Mouse (Mus musculus) midbrain, embryonic 15.5 days (tissue): Measurements from ENCODE around the gene Cyp3a13. TPM values are rescaled to one million over a fixed set of nuclear protein-coding genes. Genes with fewer than 3 reads are reported as not detected.
"Not testable (repeated sequence)": the region's sequence is repeated elsewhere in the genome, so short reads cannot be mapped to it uniquely, and the experiment has no call there.

Experiments
- ATAC-seq: fragments of 200-750 bp; cut with Nextera tagmentation; replicated peaks from 2 replicates; pipeline ENCODE4 v1.8.0; 2017; ENCODE audit warnings: moderate TSS enrichment
- H3K27ac ChIP-seq: fragments of 300-500 bp; sonication (generic); 2 replicates; pipeline ENCODE4 v1.5.1; 2015; ENCODE audit warnings: mild to moderate bottlenecking, inconsistent platforms
- H3K27me3 ChIP-seq: fragments of 300-500 bp; sonication (generic); replicated peaks from 2 replicates; pipeline ENCODE4 v1.6.1; 2015; ENCODE audit warnings: inconsistent platforms
- H3K36me3 ChIP-seq: fragments of 300-500 bp; sonication (generic); replicated peaks from 2 replicates; pipeline ENCODE4 v1.6.1; 2015; ENCODE audit warnings: inconsistent platforms
- H3K4me1 ChIP-seq: fragments of 300-500 bp; sonication (generic); 2 replicates; pipeline ENCODE4 v1.6.1; 2015; ENCODE audit warnings: inconsistent platforms
- H3K4me2 ChIP-seq: fragments of 300-500 bp; sonication (generic); 2 replicates; pipeline ENCODE4 v1.6.1; 2015; ENCODE audit warnings: inconsistent platforms, mild to moderate bottlenecking, moderate library complexity
- H3K4me3 ChIP-seq: fragments of 300-500 bp; sonication (generic); 2 replicates; pipeline ENCODE4 v1.5.1; 2015; ENCODE audit warnings: mild to moderate bottlenecking, inconsistent platforms
- H3K9ac ChIP-seq: fragments of 300-500 bp; sonication (generic); 2 replicates; pipeline ENCODE4 v1.6.1; 2015; ENCODE audit warnings: mild to moderate bottlenecking, inconsistent platforms
- H3K9me3 ChIP-seq: fragments of 300-500 bp; sonication (generic); 2 replicates; pipeline ENCODE4 v1.6.1; 2016; ENCODE audit warnings: inconsistent platforms
- WGBS: fragments of 180-500 bp; shearing (Covaris S2); methylation state at CpG from one replicate; pipeline ENCODE4 v1.1.7; 2015; ENCODE audit warnings: mixed read lengths; 5-methylcytosine and 5-hydroxymethylcytosine counted together
- polyA plus RNA-seq: library from polyadenylated mRNA; unstranded; fragments of >200 nt; fragmentation: Nextera tagmentation; extraction: Ambion mirVana; gene quantifications from 2 replicates; pipeline ENCODE4 v1.2.1, GENCODE M21; 2015

The Cyp3a13 gene
- polyA plus RNA-seq = not detected in 2 replicates

DNA sequence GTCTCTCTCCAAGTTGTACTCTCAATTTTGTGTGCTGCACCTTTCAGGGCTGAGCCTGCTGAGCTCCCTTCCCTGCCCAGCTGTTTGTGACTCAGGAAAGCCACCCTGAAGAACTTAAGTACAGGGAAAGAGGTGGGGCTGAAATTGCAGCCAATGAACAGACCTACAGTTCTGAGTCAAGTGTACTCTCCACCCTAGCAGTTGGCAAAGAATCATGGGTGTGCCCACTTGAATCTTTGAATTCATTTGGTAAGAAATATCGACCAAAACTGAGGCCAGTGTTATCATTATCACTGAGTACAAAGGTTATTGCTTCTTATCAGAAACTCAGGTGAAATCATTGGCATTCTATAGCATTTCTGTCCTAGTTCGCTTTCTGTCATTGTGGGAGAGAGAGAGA, at the start of gene Cyp3a13:
TSS of gene Cyp3a13 (minus strand) at position 88 of the 400 bp plus-strand sequence.
- H3K4me1 ChIP-seq = no peaks in the 10 kb centered on the region
- H3K9me3 ChIP-seq = no peaks in the 10 kb centered on the region
- H3K4me3 ChIP-seq = no peak within 1 kb of the TSS
- H3K27me3 ChIP-seq = no peaks in the 10 kb centered on the region
- no peak within 1 kb of the TSS for H3K4me2 ChIP-seq
- no peak within 1 kb of the TSS for H3K9ac ChIP-seq
- H3K27ac ChIP-seq = no peak within 1 kb of the TSS
- no peaks in the 10 kb centered on the region for H3K36me3 ChIP-seq
- ATAC-seq = no peak
- WGBS = 56% methylated on average over 2 of the region's 2 CpGs

- Histone ChIP-seq H3K27ac (no peak overlapping the region), H3K9me3 (no peaks in the 10 kb centered on the region), H3K9ac (no peak overlapping the region), H3K4me3 (no peak overlapping the region), H3K4me1 (no peaks in the 10 kb centered on the region), H3K27me3 (no peaks in the 10 kb centered on the region), H3K36me3 (no peaks in the 10 kb centered on the region), H3K4me2 (no peak overlapping the region)
- no peak for ATAC-seq
These were observed 45.1 kb upstream of the Cyp3a13 start for GRCm38 (mm10) chr5:137966492-137966891.

- no peak for ATAC-seq
- Histone ChIP-seq H3K27me3 (no peaks in the 10 kb centered on the region), H3K4me3 (no peak within 1 kb of the TSS), H3K9me3 (no peaks in the 10 kb centered on the region), H3K9ac (no peak within 1 kb of the TSS), H3K4me1 (no peaks in the 10 kb centered on the region), H3K4me2 (no peak within 1 kb of the TSS), H3K27ac (no peak within 1 kb of the TSS), H3K36me3 (no peaks in the 10 kb centered on the region)
- WGBS = 66% methylated on average over 8 of the region's 8 CpGs
These were observed 41.5 kb upstream of the Cyp3a13 start, which contains the start of gene Gjc3 for GRCm38 (mm10) chr5:137962945-137963344. Gjc3 (minus strand) TSS chr5:137963098.

GRCm38 (mm10) chr5:137956404-137956803, 35.0 kb upstream of the Cyp3a13 start:
- H3K36me3 ChIP-seq = no peaks in the 10 kb centered on the region
- no peak for ATAC-seq
- H3K27me3 ChIP-seq = no peaks in the 10 kb centered on the region
- H3K9ac ChIP-seq = no peak overlapping the region
- H3K9me3 ChIP-seq = no peaks in the 10 kb centered on the region
- WGBS = 87% methylated on average over 3 of the region's 3 CpGs
- H3K4me2 ChIP-seq = no peak overlapping the region
- H3K27ac ChIP-seq = no peak overlapping the region
- H3K4me3 ChIP-seq = no peak overlapping the region
- no peaks in the 10 kb centered on the region for H3K4me1 ChIP-seq

DNA sequence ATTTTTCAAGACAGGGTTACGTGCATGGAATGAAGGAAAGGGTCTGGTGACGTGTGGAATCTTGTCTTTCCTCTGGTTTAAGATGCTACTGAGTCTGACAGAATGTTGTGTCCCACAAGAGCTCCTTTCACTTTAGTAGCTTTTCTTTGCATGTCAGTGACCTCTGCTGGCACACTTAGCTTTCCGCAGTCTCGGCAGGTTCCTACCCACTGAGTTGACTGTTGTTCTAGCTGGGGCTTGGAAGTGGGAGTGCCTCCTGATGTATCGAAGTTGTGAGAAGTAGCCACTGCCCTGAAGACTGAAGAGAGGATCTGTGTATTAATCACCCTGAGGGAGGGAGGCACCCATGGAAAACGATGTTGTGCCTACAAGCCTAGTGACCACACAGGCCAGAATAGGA, 29.8 kb upstream of the Cyp3a13 start:
- Histone ChIP-seq H3K27me3 (no peaks in the 10 kb centered on the region), H3K9me3 (no peaks in the 10 kb centered on the region), H3K36me3 (no peaks in the 10 kb centered on the region), H3K9ac (no peak overlapping the region), H3K4me3 (no peak overlapping the region), H3K27ac (no peak overlapping the region), H3K4me1 (no peaks in the 10 kb centered on the region), H3K4me2 (no peak overlapping the region)
- 42% methylated on average over 6 of the region's 6 CpGs for WGBS
- ATAC-seq = no peak

DNA sequence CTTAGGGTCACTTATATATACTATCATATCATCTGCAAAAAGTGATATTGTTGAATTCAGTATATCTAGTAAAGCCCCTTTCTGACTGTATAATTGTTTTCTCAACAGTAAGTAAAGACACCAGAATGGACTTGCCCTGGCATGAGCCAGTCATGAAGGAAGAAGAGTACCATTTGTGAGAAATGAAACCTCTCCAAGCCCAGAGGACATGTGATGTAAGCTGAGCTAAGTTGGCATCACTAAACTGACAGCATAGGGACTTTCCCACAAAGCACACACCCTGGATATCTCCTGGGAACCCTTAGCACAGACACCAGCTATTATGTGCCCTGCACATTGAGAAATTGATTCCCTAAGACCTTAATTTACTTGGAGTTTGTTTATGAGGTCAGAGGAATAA, 25.9 kb upstream of the Cyp3a13 start:
- Histone ChIP-seq H3K4me3 (no peak overlapping the region), H3K36me3 (no peaks in the 10 kb centered on the region), H3K27ac (no peak overlapping the region), H3K27me3 (no peaks in the 10 kb centered on the region), H3K9ac (no peak overlapping the region), H3K9me3 (no peaks in the 10 kb centered on the region), H3K4me2 (no peak overlapping the region), H3K4me1 (no peaks in the 10 kb centered on the region)
- ATAC-seq = no peak

DNA sequence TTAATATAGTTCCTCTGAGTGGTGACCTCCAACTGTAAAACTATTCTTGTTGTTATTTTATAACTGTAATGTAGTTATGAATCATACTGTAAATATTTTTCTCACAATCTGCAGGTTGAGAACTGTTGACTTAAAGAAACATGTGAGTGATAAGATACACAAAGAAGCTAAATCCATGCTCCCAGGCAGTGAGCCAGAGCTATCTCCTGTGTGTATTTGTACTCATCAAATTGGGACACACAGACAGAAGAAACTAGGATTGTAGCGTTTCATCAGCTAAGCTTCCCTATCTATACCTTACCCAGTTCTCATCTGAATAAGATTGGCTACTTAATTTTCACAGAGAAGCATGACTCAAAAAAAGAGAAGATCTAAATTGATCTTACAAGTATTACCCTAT, 21.7 kb upstream of the Cyp3a13 start:
- H3K27me3 ChIP-seq = no peaks in the 10 kb centered on the region

GRCm38 (mm10) chr5:137940948-137941347, 19.5 kb upstream of the Cyp3a13 start:
- no peaks in the 10 kb centered on the region for H3K4me1 ChIP-seq
- H3K4me2 ChIP-seq = no peak overlapping the region
- no peaks in the 10 kb centered on the region for H3K27me3 ChIP-seq
- no peak for ATAC-seq
- H3K27ac ChIP-seq = no peak overlapping the region
- H3K4me3 ChIP-seq = no peak overlapping the region
- WGBS = 90% methylated on average over 4 of the region's 4 CpGs
- no peaks in the 10 kb centered on the region for H3K9me3 ChIP-seq
- H3K9ac ChIP-seq = no peak overlapping the region
- no peaks in the 10 kb centered on the region for H3K36me3 ChIP-seq

More for the DNA sequence above, 21.7 kb upstream of the Cyp3a13 start:
- no peaks in the 10 kb centered on the region for H3K36me3 ChIP-seq
- no peaks in the 10 kb centered on the region for H3K9me3 ChIP-seq
- no peak overlapping the region for H3K4me2 ChIP-seq
- H3K4me1 ChIP-seq = no peaks in the 10 kb centered on the region
- H3K9ac ChIP-seq = no peak overlapping the region
- no peak overlapping the region for H3K27ac ChIP-seq
- 79% methylated on average over 1 of the region's 1 CpGs for WGBS
- no peak overlapping the region for H3K4me3 ChIP-seq
- no peak for ATAC-seq

- no peak overlapping the region for H3K9ac ChIP-seq
- no peak overlapping the region for H3K4me3 ChIP-seq
- WGBS = 60% methylated on average over 4 of the region's 4 CpGs
- H3K27ac ChIP-seq = no peak overlapping the region
- H3K4me2 ChIP-seq = no peak overlapping the region
- H3K36me3 ChIP-seq = no peaks in the 10 kb centered on the region
- no peaks in the 10 kb centered on the region for H3K4me1 ChIP-seq
- no peaks in the 10 kb centered on the region for H3K9me3 ChIP-seq
- no peaks in the 10 kb centered on the region for H3K27me3 ChIP-seq
- no peak for ATAC-seq
These were observed 15.8 kb upstream of the Cyp3a13 start for GRCm38 (mm10) chr5:137937238-137937637.

GRCm38 (mm10) chr5:137936486-137936885, 15.1 kb upstream of the Cyp3a13 start:
- Histone ChIP-seq H3K4me1 (no peaks in the 10 kb centered on the region), H3K4me2 (no peak overlapping the region), H3K27ac (no peak overlapping the region), H3K36me3 (no peaks in the 10 kb centered on the region), H3K4me3 (no peak overlapping the region), H3K9me3 (no peaks in the 10 kb centered on the region), H3K9ac (no peak overlapping the region), H3K27me3 (no peaks in the 10 kb centered on the region)
- 91% methylated on average over 2 of the region's 2 CpGs for WGBS
- no peak for ATAC-seq

DNA sequence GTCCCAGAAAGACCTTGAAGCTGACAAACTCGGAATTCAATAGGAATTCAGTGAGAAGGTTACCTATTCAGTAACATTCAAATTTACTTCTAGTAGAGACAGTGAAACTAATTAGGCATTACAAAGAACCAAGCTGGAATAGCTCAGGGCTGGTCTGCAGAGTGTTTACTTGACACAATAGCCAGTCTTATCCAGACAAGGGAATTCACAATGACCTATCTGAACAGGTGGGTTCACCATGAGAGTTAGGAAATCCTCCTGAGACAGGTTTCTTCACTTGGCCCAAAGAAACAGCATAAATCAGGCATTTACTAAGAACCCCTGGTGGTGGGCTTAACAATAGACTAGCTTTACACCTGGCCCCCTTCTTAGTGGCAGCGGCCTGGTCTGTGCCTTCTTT, 12.5 kb upstream of the Cyp3a13 start:
- WGBS = 74% methylated on average over 2 of the region's 2 CpGs
- not testable (repeated sequence) for ATAC-seq, H3K36me3 ChIP-seq, H3K27ac ChIP-seq, H3K4me1 ChIP-seq, H3K9ac ChIP-seq, H3K4me2 ChIP-seq, H3K27me3 ChIP-seq, H3K4me3 ChIP-seq, H3K9me3 ChIP-seq

DNA sequence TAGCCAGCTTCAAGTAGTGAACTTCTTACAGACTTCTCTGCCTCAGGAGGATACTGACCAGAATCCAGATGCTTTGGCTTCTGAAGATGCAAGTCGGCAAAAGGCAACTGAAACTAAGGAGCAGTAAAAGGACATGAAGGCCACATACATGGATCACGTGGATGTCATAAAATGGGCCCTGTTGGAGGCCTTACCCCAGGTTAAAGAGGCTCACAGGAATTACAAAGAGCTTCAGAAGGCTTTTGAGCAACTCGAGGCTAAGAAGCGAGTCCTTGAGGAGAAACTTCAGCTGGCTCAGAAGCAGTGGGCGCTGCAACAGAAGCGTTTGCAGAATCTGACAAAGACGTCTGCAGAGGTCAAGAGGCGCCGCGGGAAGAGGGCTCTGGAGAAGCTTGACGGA, 7.0 kb upstream of the Cyp3a13 start:
- no peak for ATAC-seq
- WGBS = 87% methylated on average over 11 of the region's 11 CpGs
- no peaks in the 10 kb centered on the region for H3K27me3 ChIP-seq

GRCm38 (mm10) chr5:137922171-137922570, 752 bp upstream of the Cyp3a13 start:
- Histone ChIP-seq H3K9ac (no peak overlapping the region), H3K36me3 (no peaks in the 10 kb centered on the region), H3K27ac (no peak overlapping the region), H3K27me3 (no peaks in the 10 kb centered on the region), H3K4me2 (no peak overlapping the region), H3K9me3 (no peaks in the 10 kb centered on the region), H3K4me1 (no peaks in the 10 kb centered on the region), H3K4me3 (no peak overlapping the region)
- ATAC-seq = no peak

More for the DNA sequence above, 7.0 kb upstream of the Cyp3a13 start:
- Histone ChIP-seq H3K36me3 (no peaks in the 10 kb centered on the region), H3K27ac (no peak overlapping the region), H3K4me3 (no peak overlapping the region), H3K9me3 (no peaks in the 10 kb centered on the region), H3K9ac (no peak overlapping the region), H3K4me1 (no peaks in the 10 kb centered on the region), H3K4me2 (no peak overlapping the region)

- WGBS = 82% methylated on average over 6 of the region's 6 CpGs
- Histone ChIP-seq H3K9me3 (no peaks in the 10 kb centered on the region), H3K9ac (no peak overlapping the region), H3K27ac (no peak overlapping the region), H3K27me3 (no peaks in the 10 kb centered on the region), H3K4me2 (no peak overlapping the region), H3K4me1 (no peaks in the 10 kb centered on the region), H3K4me3 (no peak overlapping the region), H3K36me3 (no peaks in the 10 kb centered on the region)
- no peak for ATAC-seq
These were observed 5.9 kb downstream of the Cyp3a13 start for GRCm38 (mm10) chr5:137915550-137915949.
